Mouse (Mus musculus): ENCODE results near the gene Zbtb22.

DNA sequence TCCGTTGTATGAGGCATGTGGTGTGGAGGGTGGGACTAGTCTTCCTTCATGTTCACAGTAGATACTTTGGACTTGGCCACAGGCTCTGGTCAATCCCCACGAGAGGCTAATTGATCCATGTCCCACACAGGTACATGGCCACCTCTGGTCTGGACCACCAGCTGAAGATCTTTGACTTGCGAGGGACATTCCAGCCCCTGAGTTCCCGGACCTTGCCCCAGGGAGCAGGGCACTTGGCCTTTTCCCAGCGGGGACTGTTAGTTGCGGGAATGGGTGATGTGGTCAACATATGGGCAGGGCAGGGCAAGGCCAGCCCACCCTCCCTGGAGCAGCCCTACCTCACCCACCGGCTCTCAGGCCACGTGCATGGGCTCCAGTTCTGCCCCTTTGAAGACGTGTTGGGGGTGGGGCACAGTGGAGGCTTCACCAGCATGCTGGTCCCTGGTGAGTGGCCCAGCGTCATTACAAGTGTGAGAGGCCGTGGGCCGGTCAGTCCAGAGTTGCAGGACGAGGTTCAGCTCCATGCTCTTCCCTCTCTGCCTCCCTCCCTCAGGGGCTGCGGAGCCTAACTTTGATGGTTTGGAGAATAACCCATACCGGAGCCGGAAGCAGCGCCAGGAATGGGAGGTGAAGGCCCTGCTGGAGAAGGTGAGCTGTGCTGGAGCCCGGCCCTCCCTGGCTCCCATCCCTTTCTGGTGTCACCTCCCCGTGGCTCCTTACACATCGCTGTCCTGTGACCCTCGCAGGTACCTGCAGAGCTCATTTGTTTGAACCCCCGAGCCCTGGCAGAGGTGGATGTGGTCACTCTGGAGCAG is 32.6 kb downstream of the Zbtb22 start:
- no peak for TF ChIP-seq CTCF (IDR thresholded peaks at IDR 0.05; ENCODE audit: low read depth, low read length)
- no peak for TF ChIP-seq POLR2A (IDR thresholded peaks at IDR 0.05; ENCODE audit: insufficient read depth, low read length)
